Mouse (Mus musculus) megakaryocyte, adult 5-6 weeks (primary cell): ENCODE measurements at regions not wholly inside any gene's neighbourhood (a gene's known extent, or its start where the extent isn't known, plus 50 kb on each side); places are given as distances from the start of the nearest gene placed in this dataset.

Source experiments
- ATAC-seq: 2 replicates; pipeline ENCODE4 v1.8.0; 2016; ENCODE audit warnings: mild to moderate bottlenecking, inconsistent platforms; ENCODE audit not compliant: poor library complexity, severe bottlenecking

GRCm38 (mm10) chr13:101062582-101062981 is 229.4 kb upstream of the Slc30a5 start:
- ATAC-seq: no peak

- ATAC-seq: no peak
Observed at GRCm38 (mm10) chr13:101061233-101062144, 228.3 kb upstream of the Slc30a5 start.

GRCm38 (mm10) chr13:101049511-101049910 is 216.3 kb upstream of the Slc30a5 start:
- no peak for ATAC-seq

GRCm38 (mm10) chr13:101032594-101032993 is 199.4 kb upstream of the Slc30a5 start:
- no peak for ATAC-seq

GRCm38 (mm10) chr13:101026043-101026442 is 192.8 kb upstream of the Slc30a5 start:
- no peak for ATAC-seq

- ATAC-seq: no peak
Observed at GRCm38 (mm10) chr13:101025488-101025887, 192.3 kb upstream of the Slc30a5 start.

GRCm38 (mm10) chr13:101024971-101025370 is 191.7 kb upstream of the Slc30a5 start:
- no peak for ATAC-seq

- no peak for ATAC-seq
Observed at GRCm38 (mm10) chr13:101019272-101019676, 186.0 kb upstream of the Slc30a5 start.

GRCm38 (mm10) chr13:101017041-101017440 is 183.8 kb upstream of the Slc30a5 start:
- ATAC-seq: no peak

GRCm38 (mm10) chr13:101016181-101016580 is 183.0 kb upstream of the Slc30a5 start:
- ATAC-seq: no peak

GRCm38 (mm10) chr13:101015435-101015834 is 182.2 kb upstream of the Slc30a5 start:
- no peak for ATAC-seq

- no peak for ATAC-seq
Observed at GRCm38 (mm10) chr13:101013604-101014003, 180.4 kb upstream of the Slc30a5 start.

GRCm38 (mm10) chr13:100990646-100991045 is 157.4 kb upstream of the Slc30a5 start:
- ATAC-seq: no peak

- no peak for ATAC-seq
Observed at GRCm38 (mm10) chr13:100988671-100989531, 155.7 kb upstream of the Slc30a5 start.

GRCm38 (mm10) chr13:100988116-100988515 is 154.9 kb upstream of the Slc30a5 start:
- no peak for ATAC-seq

GRCm38 (mm10) chr13:100975741-100976140 is 142.5 kb upstream of the Slc30a5 start:
- no peak for ATAC-seq

- ATAC-seq: no peak
Observed at GRCm38 (mm10) chr13:100971080-100972017, 138.1 kb upstream of the Slc30a5 start.

- ATAC-seq: no peak
Observed at GRCm38 (mm10) chr13:100962811-100963540, 129.7 kb upstream of the Slc30a5 start.

- no peak for ATAC-seq
Observed at GRCm38 (mm10) chr13:100954598-100955251, 121.5 kb upstream of the Slc30a5 start.
